ENCODE assay signal across 23 mouse cellular contexts in genomic region chr10:13422121-13422520, GRCm38 (mm10). TPM values are rescaled to one million over a fixed set of nuclear protein-coding genes. Genes with fewer than 3 reads are reported as not detected.
DNase-seq lines count a peak whose midpoint lies in the region; ATAC-seq lines count a peak whose summit lies in the region.
"Had no signal": no experiment of that assay in that cellular context is flagged by ENCODE, and none has a peak within 500 bp of the region (broad histone marks: within the 10 kb centered on the region; RNA-seq: fewer than 3 reads in every experiment).

No protein-coding gene starts in this region.

- no peak overlapping the region for H3K4me3 ChIP-seq in forebrain, embryonic 10.5 days
- no peak overlapping the region for H3K4me3 ChIP-seq in forebrain, embryonic 16.5 days (replicated peaks; ENCODE audit: low read length)
- H3K4me3 ChIP-seq in hindbrain, embryonic 13.5 days = no peak overlapping the region
- no peak overlapping the region for H3K4me3 ChIP-seq in hindbrain, embryonic 14.5 days (replicated peaks; ENCODE audit: low read length)
- no peak overlapping the region for H3K4me3 ChIP-seq in midbrain, embryonic 15.5 days
- no peak overlapping the region for H3K4me3 ChIP-seq in midbrain, embryonic 14.5 days (replicated peaks; ENCODE audit: low read depth, low read length)
- no peak overlapping the region for H3K4me3 ChIP-seq in liver, embryonic 11.5 days (ENCODE audit: low read depth, low read length)
- H3K4me3 ChIP-seq: embryonic facial prominence, embryonic 13.5 days; heart, embryonic 10.5 days; heart, embryonic 15.5 days had no signal

- H3K9ac ChIP-seq in forebrain, embryonic 16.5 days (replicated peaks; ENCODE audit: low read depth, low read length) = no peak overlapping the region
- no peak overlapping the region for H3K9ac ChIP-seq in hindbrain, embryonic 13.5 days
- H3K9ac ChIP-seq in hindbrain, embryonic 14.5 days = no peak overlapping the region
- H3K9ac ChIP-seq in midbrain, embryonic 15.5 days = no peak overlapping the region
- no peak overlapping the region for H3K9ac ChIP-seq in midbrain, embryonic 14.5 days (replicated peaks; ENCODE audit: low read length)
- no peak overlapping the region for H3K9ac ChIP-seq in liver, embryonic 11.5 days (ENCODE audit: low read depth, low read length)
- H3K9ac ChIP-seq: embryonic facial prominence, embryonic 13.5 days; heart, embryonic 15.5 days had no signal

- 0 out of 2 replicates have a peak overlapping the region, but pooled peaks have one; percentile 40 for H3K27ac ChIP-seq in forebrain, embryonic 10.5 days
- no peak overlapping the region for H3K27ac ChIP-seq in forebrain, embryonic 16.5 days (ENCODE audit: low read length)
- H3K27ac ChIP-seq in hindbrain, embryonic 13.5 days = no peak overlapping the region
- H3K27ac ChIP-seq in hindbrain, embryonic 14.5 days = no peak overlapping the region
- H3K27ac ChIP-seq in midbrain, embryonic 15.5 days = no peak overlapping the region
- no peak overlapping the region for H3K27ac ChIP-seq in midbrain, embryonic 14.5 days (replicated peaks; ENCODE audit: low read depth, low read length)
- H3K27ac ChIP-seq in liver, embryonic 11.5 days (ENCODE audit: low read depth, low read length) = no peak overlapping the region
- H3K27ac ChIP-seq: embryonic facial prominence, embryonic 13.5 days; heart, embryonic 10.5 days; heart, embryonic 15.5 days had no signal

- no peak for DNase-seq in forebrain, embryonic 10.5 days (ENCODE audit: extremely low spot score, low spot score)
- no peak for DNase-seq in hindbrain, embryonic 14.5 days (ENCODE audit: low spot score)
- DNase-seq in midbrain, embryonic 14.5 days = no peak
- peak; percentile 33 for DNase-seq in retina, embryonic 14.5 days (ENCODE audit: low spot score)
- DNase-seq in liver, embryonic 11.5 days (ENCODE audit: low spot score) = no peak
- DNase-seq: adrenal gland, postnatal 14 days; B cell, adult 2 months; cerebellum, adult 18-20 months; cerebellum, adult 9-11 months; cerebellum, postnatal 36 days; gastrocnemius, postnatal 36 days; heart, adult 18-20 months; heart, postnatal 14 days had no signal

- H3K36me3 ChIP-seq in forebrain, embryonic 10.5 days (replicated peaks) = no peaks in the 10 kb centered on the region
- no peaks in the 10 kb centered on the region for H3K36me3 ChIP-seq in forebrain, embryonic 16.5 days (ENCODE audit: control insufficient read depth, insufficient read depth)
- H3K36me3 ChIP-seq in hindbrain, embryonic 13.5 days = no peaks in the 10 kb centered on the region
- no peaks in the 10 kb centered on the region for H3K36me3 ChIP-seq in hindbrain, embryonic 14.5 days (replicated peaks; ENCODE audit: control insufficient read depth, insufficient read depth)
- H3K36me3 ChIP-seq in midbrain, embryonic 15.5 days (replicated peaks) = no peaks in the 10 kb centered on the region
- H3K36me3 ChIP-seq in midbrain, embryonic 14.5 days (ENCODE audit: control insufficient read depth, insufficient read depth, low read length) = no peaks in the 10 kb centered on the region
- H3K36me3 ChIP-seq in liver, embryonic 11.5 days (ENCODE audit: control insufficient read depth, insufficient read depth, low read length) = no peaks in the 10 kb centered on the region
- H3K36me3 ChIP-seq: embryonic facial prominence, embryonic 13.5 days; heart, embryonic 10.5 days; heart, embryonic 15.5 days had no signal

- no peaks in the 10 kb centered on the region for H3K27me3 ChIP-seq in forebrain, embryonic 10.5 days (ENCODE audit: poor library complexity, severe bottlenecking)
- H3K27me3 ChIP-seq in forebrain, embryonic 16.5 days (replicated peaks; ENCODE audit: control insufficient read depth, insufficient read depth, low read length) = no peaks in the 10 kb centered on the region
- no peaks in the 10 kb centered on the region for H3K27me3 ChIP-seq in hindbrain, embryonic 13.5 days
- H3K27me3 ChIP-seq in hindbrain, embryonic 14.5 days (ENCODE audit: control insufficient read depth, insufficient read depth, low read length) = no peaks in the 10 kb centered on the region
- no peaks in the 10 kb centered on the region for H3K27me3 ChIP-seq in midbrain, embryonic 15.5 days (replicated peaks)
- no peaks in the 10 kb centered on the region for H3K27me3 ChIP-seq in midbrain, embryonic 14.5 days (ENCODE audit: control insufficient read depth, insufficient read depth, low read length)
- H3K27me3 ChIP-seq in liver, embryonic 11.5 days (replicated peaks; ENCODE audit: control insufficient read depth, insufficient read depth, low read length) = no peaks in the 10 kb centered on the region
- H3K27me3 ChIP-seq: embryonic facial prominence, embryonic 13.5 days; heart, embryonic 15.5 days had no signal

- H3K4me2 ChIP-seq in forebrain, embryonic 16.5 days (ENCODE audit: low read length) = no peak overlapping the region
- no peak overlapping the region for H3K4me2 ChIP-seq in hindbrain, embryonic 13.5 days
- H3K4me2 ChIP-seq in hindbrain, embryonic 14.5 days (replicated peaks) = no peak overlapping the region
- H3K4me2 ChIP-seq in midbrain, embryonic 15.5 days = no peak overlapping the region
- H3K4me2 ChIP-seq in midbrain, embryonic 14.5 days (ENCODE audit: low read length) = no peak overlapping the region
- H3K4me2 ChIP-seq in liver, embryonic 11.5 days = no peak overlapping the region
- H3K4me2 ChIP-seq: embryonic facial prominence, embryonic 13.5 days; heart, embryonic 15.5 days had no signal

- 91% methylated on average over 9 of the region's 9 CpGs for WGBS in forebrain, embryonic 10.5 days
- WGBS in forebrain, embryonic 16.5 days = 54% methylated on average over 9 of the region's 9 CpGs
- 78% methylated on average over 9 of the region's 9 CpGs for WGBS in hindbrain, embryonic 13.5 days
- WGBS in hindbrain, embryonic 14.5 days = 65% methylated on average over 9 of the region's 9 CpGs
- 69% methylated on average over 9 of the region's 9 CpGs for WGBS in midbrain, embryonic 15.5 days
- 68% methylated on average over 9 of the region's 9 CpGs for WGBS in midbrain, embryonic 14.5 days
- 87% methylated on average over 9 of the region's 9 CpGs for WGBS in liver, embryonic 11.5 days

- peaks cover 30% of the 10 kb centered on the region for H3K4me1 ChIP-seq in forebrain, embryonic 10.5 days
- 0 out of 2 replicates have a peak, but pooled peaks cover 2% of the 10 kb centered on the region for H3K4me1 ChIP-seq in forebrain, embryonic 16.5 days (replicated peaks; ENCODE audit: control insufficient read depth, insufficient read depth, low read length)
- H3K4me1 ChIP-seq in hindbrain, embryonic 13.5 days (replicated peaks) = no peaks in the 10 kb centered on the region
- H3K4me1 ChIP-seq in hindbrain, embryonic 14.5 days (replicated peaks; ENCODE audit: control insufficient read depth, insufficient read depth, low read length) = no peaks in the 10 kb centered on the region
- H3K4me1 ChIP-seq in midbrain, embryonic 15.5 days = no peaks in the 10 kb centered on the region
- no peaks in the 10 kb centered on the region for H3K4me1 ChIP-seq in midbrain, embryonic 14.5 days (ENCODE audit: control insufficient read depth, insufficient read depth, low read length)
- no peaks in the 10 kb centered on the region for H3K4me1 ChIP-seq in liver, embryonic 11.5 days (replicated peaks; ENCODE audit: control insufficient read depth, insufficient read depth, low read length)
- H3K4me1 ChIP-seq: embryonic facial prominence, embryonic 13.5 days; heart, embryonic 10.5 days; heart, embryonic 15.5 days had no signal

- no peak for ATAC-seq in forebrain, embryonic 16.5 days
- 0 out of 2 replicates have a peak, but pooled peaks have one; percentile 30 for ATAC-seq in hindbrain, embryonic 13.5 days (ENCODE audit: low FRiP score)
- no peak for ATAC-seq in hindbrain, embryonic 14.5 days (ENCODE audit: low FRiP score)
- peak; percentile 40; the same call in 1 of the 2 replicates for ATAC-seq in midbrain, embryonic 15.5 days (replicated peaks)
- ATAC-seq in midbrain, embryonic 14.5 days (ENCODE audit: low FRiP score, low TSS enrichment) = no peak
- no peak for ATAC-seq in liver, embryonic 11.5 days (replicated peaks; ENCODE audit: low FRiP score)
- ATAC-seq: activated CD4-positive, CD25-positive, alpha-beta regulatory T cell, adult 4 months; CD4-positive, CD25-positive, alpha-beta regulatory T cell, adult 4 months; intestine, embryonic 16.5 days; Patski had no signal

- no peaks in the 10 kb centered on the region for H3K9me3 ChIP-seq in forebrain, embryonic 10.5 days
- H3K9me3 ChIP-seq in forebrain, embryonic 16.5 days (ENCODE audit: control insufficient read depth, low read length) = no peaks in the 10 kb centered on the region
- no peaks in the 10 kb centered on the region for H3K9me3 ChIP-seq in hindbrain, embryonic 13.5 days
- H3K9me3 ChIP-seq in hindbrain, embryonic 14.5 days (ENCODE audit: control insufficient read depth, low read length) = no peaks in the 10 kb centered on the region
- H3K9me3 ChIP-seq in midbrain, embryonic 15.5 days = no peaks in the 10 kb centered on the region
- H3K9me3 ChIP-seq in midbrain, embryonic 14.5 days (ENCODE audit: control insufficient read depth, low read length) = no peaks in the 10 kb centered on the region
- H3K9me3 ChIP-seq in liver, embryonic 11.5 days (ENCODE audit: control insufficient read depth, low read length) = no peaks in the 10 kb centered on the region
- H3K9me3 ChIP-seq: embryonic facial prominence, embryonic 13.5 days; heart, embryonic 10.5 days; heart, embryonic 15.5 days had no signal

RNA-seq across cellular contexts. Expression of gene Phactr2, which starts 52.1 kb away (rescaled TPM):
- polyA plus RNA-seq in forebrain, embryonic 10.5 days (2016; fragmentation: Nextera tagmentation; extraction: Ambion mirVana) = 13.4 and 14.2 TPM in 2 replicates
- 8.1 and 9.4 TPM in 2 replicates for polyA plus RNA-seq in forebrain, embryonic 16.5 days (2015; fragmentation: Nextera tagmentation; extraction: Ambion mirVana)
- polyA plus RNA-seq in hindbrain, embryonic 13.5 days (2015; fragmentation: Nextera tagmentation; extraction: Ambion mirVana) = 6.2 and 7.8 TPM in 2 replicates
- 9.0 and 9.7 TPM in 2 replicates for polyA plus RNA-seq in hindbrain, embryonic 14.5 days (2014; fragmentation: Nextera tagmentation; extraction: Ambion mirVana)
- 7.5 and 8.2 TPM in 2 replicates for polyA plus RNA-seq in midbrain, embryonic 15.5 days (2015; fragmentation: Nextera tagmentation; extraction: Ambion mirVana)
- polyA plus RNA-seq in midbrain, embryonic 14.5 days (2014; fragmentation: Nextera tagmentation; extraction: Ambion mirVana) = 3.8 and 6.3 TPM in 2 replicates
- polyA plus RNA-seq in liver, embryonic 11.5 days (2014; fragmentation: Nextera tagmentation; extraction: Ambion mirVana) = 18.0 and 19.3 TPM in 2 replicates

Comparison
In these comparisons a context has a peak if more than half of its experiments do, and no peak if none do; other contexts are left out.
1. ATAC-seq: peak in hindbrain, embryonic 13.5 days (single experiment) and midbrain, embryonic 15.5 days (single experiment); none in forebrain, embryonic 16.5 days (single experiment), hindbrain, embryonic 14.5 days (single experiment), midbrain, embryonic 14.5 days (single experiment) and liver, embryonic 11.5 days (single experiment).